Mouse (Mus musculus) limb, embryonic 10.5 days (tissue): ENCODE measurements around the gene Fkbp1a. TPM values are rescaled to one million over a fixed set of nuclear protein-coding genes. Genes with fewer than 3 reads are reported as not detected.

Experiments used
- DNase-seq: peaks from one replicate; pipeline ENCODE4 v3.0.0-alpha.2; 2017; ENCODE audit warnings: low spot score
- H3K27ac ChIP-seq: fragments of 300-500 bp; sonication (generic); 2 replicates; pipeline ENCODE4 v1.5.1; 2016; ENCODE audit warnings: mild to moderate bottlenecking
- H3K27me3 ChIP-seq: fragments of 300-500 bp; sonication (generic); 2 replicates; pipeline ENCODE4 v1.6.1; 2016; ENCODE audit warnings: low read depth, mild to moderate bottlenecking; ENCODE audit not compliant: poor library complexity, severe bottlenecking
- H3K36me3 ChIP-seq: fragments of 300-500 bp; sonication (generic); 2 replicates; pipeline ENCODE4 v1.6.1; 2016; ENCODE audit warnings: mild to moderate bottlenecking, moderate library complexity
- H3K4me1 ChIP-seq: fragments of 300-500 bp; sonication (generic); 2 replicates; pipeline ENCODE4 v1.6.1; 2016
- H3K4me3 ChIP-seq: fragments of 300-500 bp; sonication (generic); 2 replicates; pipeline ENCODE4 v1.5.1; 2016; ENCODE audit warnings: mild to moderate bottlenecking, moderate library complexity
- H3K9me3 ChIP-seq: fragments of 300-500 bp; sonication (generic); replicated peaks from 2 replicates; pipeline ENCODE4 v1.6.1; 2016; ENCODE audit warnings: mild to moderate bottlenecking
- WGBS: fragments of 180-500 bp; shearing (Covaris S2); methylation state at CpG from one replicate; pipeline ENCODE4 v1.1.7; 2016; 5-methylcytosine and 5-hydroxymethylcytosine counted together
- polyA plus RNA-seq: library from polyadenylated mRNA; unstranded; fragments of >200 nt; fragmentation: Nextera tagmentation; extraction: Ambion mirVana; gene quantifications from 2 replicates; pipeline ENCODE4 v1.2.1, GENCODE M21; 2016

Fkbp1a gene
- polyA plus RNA-seq, 1 experiment from 2014 or later: 543 TPM

- no peaks in the 10 kb centered on the region for H3K9me3 ChIP-seq
- H3K36me3 ChIP-seq: peaks cover 29% of the 10 kb centered on the region
- no peaks in the 10 kb centered on the region for H3K4me1 ChIP-seq
- no peak overlapping the region for H3K4me3 ChIP-seq
- WGBS: 77% methylated on average over 6 of the region's 6 CpGs
- no peak for DNase-seq
- no peak overlapping the region for H3K27ac ChIP-seq
- H3K27me3 ChIP-seq: no peaks in the 10 kb centered on the region
These were observed 24.6 kb downstream of the Fkbp1a start for GRCm38 (mm10) chr2:151566856-151567255.

- DNase-seq: no peak
- WGBS: 87% methylated on average over 2 of the region's 2 CpGs
- Histone ChIP-seq H3K4me3 (no peak overlapping the region), H3K27ac (no peak overlapping the region), H3K4me1 (no peaks in the 10 kb centered on the region), H3K9me3 (no peaks in the 10 kb centered on the region), H3K36me3 (peaks cover 4% of the 10 kb centered on the region; the same call in 1 of the 2 replicates), H3K27me3 (no peaks in the 10 kb centered on the region)
These were observed 27.2 kb downstream of the Fkbp1a start for GRCm38 (mm10) chr2:151569452-151569851.

- no peak for DNase-seq
- no peaks in the 10 kb centered on the region for H3K9me3 ChIP-seq
- peaks cover 15% of the 10 kb centered on the region for H3K4me1 ChIP-seq
- H3K27ac ChIP-seq: no peak within 1 kb of the TSS
- WGBS: 77% methylated on average over 17 of the region's 17 CpGs
- no peaks in the 10 kb centered on the region for H3K36me3 ChIP-seq
- no peak within 1 kb of the TSS for H3K4me3 ChIP-seq
- H3K27me3 ChIP-seq: no peaks in the 10 kb centered on the region
These were observed 29.8 kb downstream of the Fkbp1a start, which contains the start of gene Sdcbp2 for GRCm38 (mm10) chr2:151571873-151572700. TSS of gene Sdcbp2 (plus strand) at chr2:151572622.

DNA sequence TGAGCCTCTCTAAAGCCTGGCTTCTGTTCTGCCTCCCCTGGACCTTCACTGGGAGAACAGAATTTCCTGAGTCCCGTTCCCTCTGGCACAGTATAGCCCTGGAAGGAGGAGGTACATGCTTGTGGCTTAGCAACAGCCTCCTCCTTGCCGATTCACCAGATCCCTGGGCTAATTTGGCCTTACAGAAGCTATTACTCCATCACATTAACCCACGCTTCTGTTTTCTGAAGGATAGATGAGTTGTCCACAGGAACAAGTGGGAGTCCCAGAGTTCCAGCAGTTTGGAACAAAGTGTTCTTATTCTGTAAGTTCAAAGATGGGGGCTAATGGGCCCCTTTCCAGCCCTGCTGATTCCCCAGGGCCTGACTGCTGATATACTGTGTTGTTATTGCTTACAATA lies 31.4 kb downstream of the Fkbp1a start:
- H3K36me3 ChIP-seq: no peaks in the 10 kb centered on the region
- DNase-seq: no peak

DNA sequence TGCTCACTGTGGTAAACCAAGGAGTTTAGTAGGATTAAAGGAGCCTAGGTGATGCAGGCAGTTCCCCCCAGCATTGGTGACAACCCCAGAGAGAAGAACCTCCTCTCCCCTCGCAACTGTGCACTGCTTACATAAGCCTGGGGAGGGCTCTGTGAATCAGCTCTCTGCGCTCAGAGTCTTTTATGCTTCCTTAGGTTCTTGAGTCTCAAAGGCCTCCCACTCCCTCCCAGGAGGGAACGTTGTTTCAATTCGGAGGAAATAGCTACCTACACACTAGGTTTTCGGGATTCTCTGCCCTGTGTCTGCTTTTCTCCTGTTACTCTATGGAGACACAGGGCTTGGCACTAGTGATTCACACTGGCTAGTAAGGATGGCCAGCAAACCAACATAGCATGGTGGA lies 32.3 kb downstream of the Fkbp1a start:
- H3K36me3 ChIP-seq: no peaks in the 10 kb centered on the region
- H3K9me3 ChIP-seq: no peaks in the 10 kb centered on the region
- WGBS: 71% methylated on average over 5 of the region's 5 CpGs
- H3K4me1 ChIP-seq: peaks cover 15% of the 10 kb centered on the region
- H3K27ac ChIP-seq: no peak overlapping the region
- DNase-seq: no peak
- H3K27me3 ChIP-seq: no peaks in the 10 kb centered on the region
- no peak overlapping the region for H3K4me3 ChIP-seq

More for the DNA sequence above, 31.4 kb downstream of the Fkbp1a start:
- H3K27ac ChIP-seq: no peak overlapping the region
- no peaks in the 10 kb centered on the region for H3K9me3 ChIP-seq
- WGBS: 80% methylated on average over 3 of the region's 3 CpGs
- peaks cover 15% of the 10 kb centered on the region for H3K4me1 ChIP-seq
- no peaks in the 10 kb centered on the region for H3K27me3 ChIP-seq
- no peak overlapping the region for H3K4me3 ChIP-seq

DNA sequence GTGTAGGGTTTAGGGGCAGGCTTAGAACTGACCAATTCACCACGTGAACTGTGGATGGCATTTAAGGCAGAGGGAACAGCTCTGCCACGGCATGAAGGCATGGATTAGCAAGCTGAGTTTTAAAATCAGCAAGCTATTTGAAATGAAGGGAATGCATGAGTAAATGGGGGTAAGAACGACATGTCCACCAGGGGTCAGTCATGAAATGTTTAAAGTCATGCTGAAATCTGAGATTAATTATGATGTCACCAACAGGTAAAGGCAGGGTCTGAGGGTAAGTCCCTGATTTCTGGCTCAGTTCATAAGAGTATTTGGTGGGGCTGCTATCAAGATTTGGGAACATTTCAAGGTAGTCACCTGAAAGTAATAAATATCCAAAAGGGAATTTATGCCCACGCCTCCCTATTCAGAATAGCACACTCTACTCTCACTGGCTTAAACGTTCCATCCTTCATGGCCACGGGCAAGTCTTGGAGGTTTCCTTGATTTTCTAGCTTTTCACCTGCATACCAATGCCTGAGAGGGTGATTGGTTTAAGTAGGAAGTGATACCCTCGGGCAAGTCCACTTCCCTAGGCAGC lies 32.9 kb downstream of the Fkbp1a start:
- H3K27ac ChIP-seq: peak overlapping the region; percentile 84
- H3K4me3 ChIP-seq: peak overlapping the region; percentile 55
- H3K36me3 ChIP-seq: no peaks in the 10 kb centered on the region
- no peak for DNase-seq
- H3K27me3 ChIP-seq: no peaks in the 10 kb centered on the region
- H3K4me1 ChIP-seq: peaks cover 15% of the 10 kb centered on the region
- H3K9me3 ChIP-seq: no peaks in the 10 kb centered on the region
- WGBS: 24% methylated on average over 7 of the region's 7 CpGs

DNA sequence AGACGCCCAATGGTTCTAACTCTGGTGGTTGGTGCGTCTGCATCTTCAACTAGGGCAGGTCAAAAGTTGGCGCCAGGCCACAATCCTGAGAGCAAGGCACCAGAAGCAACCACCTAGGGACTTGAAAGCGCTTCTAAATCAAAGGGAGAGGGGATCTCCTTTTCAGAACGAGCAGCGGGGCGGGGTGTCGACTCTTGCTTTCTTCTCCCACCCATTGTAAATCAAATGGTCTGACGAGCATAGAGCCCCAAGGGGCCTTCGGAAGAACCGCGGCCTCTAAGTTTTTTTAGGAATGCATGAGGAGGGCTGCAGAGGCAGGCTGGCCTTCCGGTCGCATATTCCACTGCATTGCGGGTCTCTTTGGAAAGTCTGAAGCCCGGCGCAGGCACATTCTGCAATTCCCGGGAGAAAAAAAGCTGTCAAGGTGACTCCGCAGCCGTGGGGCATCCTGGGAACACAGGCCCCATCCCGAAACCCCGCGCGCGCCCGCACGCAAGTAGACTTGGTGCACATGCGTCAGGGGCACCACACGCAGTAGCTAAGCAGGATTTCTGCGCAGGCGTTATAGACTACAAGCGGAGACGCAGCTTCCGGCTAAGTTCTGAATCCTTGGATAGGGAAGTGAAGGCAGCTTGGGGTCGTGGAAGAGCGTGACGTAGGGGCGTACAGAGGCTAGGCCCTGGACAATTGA lies 33.6 kb downstream of the Fkbp1a start:
- 2% methylated on average over 38 of the region's 38 CpGs for WGBS
- Histone ChIP-seq H3K27ac (peak overlapping the region; percentile 84), H3K4me1 (peaks cover 15% of the 10 kb centered on the region), H3K4me3 (peak overlapping the region; percentile 55), H3K27me3 (no peaks in the 10 kb centered on the region), H3K9me3 (no peaks in the 10 kb centered on the region), H3K36me3 (no peaks in the 10 kb centered on the region)
- peak; percentile 79 for DNase-seq

DNA sequence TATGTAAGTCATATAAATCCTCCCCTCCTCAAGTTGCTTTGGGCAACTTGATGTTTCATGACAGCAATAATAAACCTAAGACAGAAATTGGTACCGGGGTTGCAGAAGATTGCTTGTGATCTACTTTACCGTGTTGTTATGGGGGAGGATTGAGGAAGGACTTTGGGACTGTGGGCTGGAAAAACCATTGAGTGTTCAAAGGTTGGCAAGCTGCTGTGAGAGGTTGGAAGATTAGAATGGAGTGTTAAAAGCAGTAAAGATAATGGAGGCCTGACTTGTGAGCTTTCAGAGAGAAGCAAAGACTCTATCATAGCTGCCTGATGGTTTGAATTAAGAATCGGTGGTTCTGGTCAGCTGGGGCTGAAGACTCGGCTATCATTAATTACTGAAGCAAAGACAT lies 36.9 kb downstream of the Fkbp1a start:
- WGBS: 66% methylated on average over 4 of the region's 4 CpGs
- no peaks in the 10 kb centered on the region for H3K27me3 ChIP-seq

GRCm38 (mm10) chr2:151580945-151581344 lies 38.7 kb downstream of the Fkbp1a start:
- H3K4me3 ChIP-seq: no peak overlapping the region
- H3K36me3 ChIP-seq: no peaks in the 10 kb centered on the region
- no peak overlapping the region for H3K27ac ChIP-seq
- WGBS: 39% methylated on average over 1 of the region's 1 CpGs
- peaks cover 8% of the 10 kb centered on the region for H3K4me1 ChIP-seq
- DNase-seq: no peak
- no peaks in the 10 kb centered on the region for H3K9me3 ChIP-seq
- no peaks in the 10 kb centered on the region for H3K27me3 ChIP-seq

More for the DNA sequence above, 36.9 kb downstream of the Fkbp1a start:
- no peaks in the 10 kb centered on the region for H3K36me3 ChIP-seq
- H3K4me1 ChIP-seq: peaks cover 15% of the 10 kb centered on the region
- no peak overlapping the region for H3K4me3 ChIP-seq
- no peak for DNase-seq
- H3K27ac ChIP-seq: no peak overlapping the region
- H3K9me3 ChIP-seq: no peaks in the 10 kb centered on the region

DNA sequence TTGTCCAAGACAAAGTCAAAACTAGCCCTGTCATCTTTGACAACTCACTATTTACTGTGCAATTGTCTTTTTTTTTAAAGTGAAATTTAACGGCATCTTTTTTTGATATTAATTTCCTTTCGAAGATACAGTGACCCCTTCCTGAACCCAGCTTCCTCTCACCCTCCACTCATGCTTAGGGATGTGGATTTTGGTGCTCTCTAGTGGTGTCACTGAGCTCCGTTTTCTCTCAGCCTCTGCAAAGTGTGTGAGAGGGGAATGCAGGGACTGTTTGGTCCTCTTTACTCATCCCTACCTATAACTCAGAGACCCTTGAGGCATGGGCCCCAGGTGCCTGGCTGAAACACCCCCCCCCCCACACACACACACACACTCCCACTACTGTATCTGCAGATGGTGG lies 43.7 kb downstream of the Fkbp1a start:
- H3K36me3 ChIP-seq: no peaks in the 10 kb centered on the region
- no peak overlapping the region for H3K27ac ChIP-seq
- H3K4me3 ChIP-seq: no peak overlapping the region
- DNase-seq: no peak
- no peaks in the 10 kb centered on the region for H3K27me3 ChIP-seq
- H3K4me1 ChIP-seq: no peaks in the 10 kb centered on the region
- no peaks in the 10 kb centered on the region for H3K9me3 ChIP-seq
- 72% methylated on average over 3 of the region's 3 CpGs for WGBS

GRCm38 (mm10) chr2:151586807-151587206 lies 44.5 kb downstream of the Fkbp1a start:
- 96% methylated on average over 1 of the region's 1 CpGs for WGBS
- H3K4me3 ChIP-seq: no peak overlapping the region
- H3K36me3 ChIP-seq: no peaks in the 10 kb centered on the region
- H3K27me3 ChIP-seq: no peaks in the 10 kb centered on the region
- H3K27ac ChIP-seq: no peak overlapping the region
- no peaks in the 10 kb centered on the region for H3K4me1 ChIP-seq
- DNase-seq: no peak
- no peaks in the 10 kb centered on the region for H3K9me3 ChIP-seq

- no peak for DNase-seq
- H3K36me3 ChIP-seq: no peaks in the 10 kb centered on the region
- H3K4me3 ChIP-seq: no peak overlapping the region
- no peaks in the 10 kb centered on the region for H3K27me3 ChIP-seq
- WGBS: 88% methylated on average over 9 of the region's 9 CpGs
- no peak overlapping the region for H3K27ac ChIP-seq
- H3K9me3 ChIP-seq: no peaks in the 10 kb centered on the region
- no peaks in the 10 kb centered on the region for H3K4me1 ChIP-seq
These were observed 45.0 kb downstream of the Fkbp1a start for GRCm38 (mm10) chr2:151587306-151587705.

DNA sequence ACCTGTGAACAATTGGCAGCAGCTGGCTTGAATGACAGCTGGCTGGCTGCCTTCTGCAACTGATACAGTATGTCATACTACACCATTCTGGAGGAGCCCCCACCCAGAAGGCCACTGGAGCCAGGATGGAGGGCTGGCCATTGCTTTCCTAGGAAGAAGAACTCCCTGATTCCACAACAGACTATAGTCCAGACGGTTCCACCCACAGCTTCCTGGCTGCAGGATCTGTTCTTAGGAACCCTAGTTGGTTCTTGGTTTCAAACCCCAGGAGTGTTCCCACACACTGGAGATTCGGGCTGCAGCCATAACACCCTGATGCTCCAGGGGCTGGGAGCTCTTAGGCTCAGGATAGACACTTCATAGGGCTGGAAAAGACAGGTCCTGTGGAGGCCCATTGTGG lies 55.8 kb downstream of the Fkbp1a start:
- Histone ChIP-seq H3K4me3 (no peak overlapping the region), H3K9me3 (no peaks in the 10 kb centered on the region), H3K27me3 (peaks cover 3% of the 10 kb centered on the region; the same call in 1 of the 2 replicates), H3K27ac (no peak overlapping the region), H3K4me1 (peaks cover 17% of the 10 kb centered on the region), H3K36me3 (no peaks in the 10 kb centered on the region)
- DNase-seq: no peak
- WGBS: 83% methylated on average over 2 of the region's 2 CpGs
